ENCODE assay signal across 8 mouse cellular contexts in genomic region chr11:69094697-69095429, GRCm38 (mm10). TPM values are rescaled to one million over a fixed set of nuclear protein-coding genes. Genes with fewer than 3 reads are reported as not detected.
DNase-seq lines count a peak whose midpoint lies in the region; ATAC-seq lines count a peak whose summit lies in the region.

Gene Per1 (plus strand): TSS chr11:69095217.

- peak; percentile 100 for DNase-seq in adrenal gland, adult (ENCODE audit: inconsistent age in 2 of 2, low spot score in 1 of 2)
- DNase-seq in embryo, embryonic 10.5 days (ENCODE audit: low spot score) = peak; percentile 100
- peak; percentile 98 for DNase-seq in gastrocnemius, postnatal 14 days
- DNase-seq in left cerebral cortex, postnatal 14 days (ENCODE audit: low spot score in 2 of 2) = peak; percentile 99 to 100
- DNase-seq in mesoderm, embryonic 11.5 days (ENCODE audit: low read depth, low spot score) = peak; percentile 98
- peak; percentile 100 for DNase-seq in right cerebral cortex, postnatal 36 days (ENCODE audit: low spot score in 2 of 2)
- peak; percentile 100 for DNase-seq in yolk sac, embryonic 10.5 days (ENCODE audit: low spot score)

- ATAC-seq in inflammation-experienced regulatory T-cells, adult 6 months = peak; percentile 57

- intact Hi-C loops in gastrocnemius, postnatal 14 days (cut with DNase I; ENCODE audit: low total_unique reads) = no loop called here
- intact Hi-C loops in left cerebral cortex, postnatal 14 days (cut with DNase I) = loop anchor here (5.0 kb wide), 1 partner anchor 322 kb away; no protein-coding TSS in a partner anchor

RNA-seq across cellular contexts. Expression of gene Per1, which starts in this region (rescaled TPM):
- 10 to 100 TPM; 22.1 to 77.5 TPM for total RNA-seq in gastrocnemius, postnatal 14 days (2021)
- 1 to 10 TPM; 5.2 to 6.2 (median 6.1) TPM for polyA plus RNA-seq in inflammation-experienced regulatory T-cells, adult 6 months (2017; shearing (Covaris generic))
- total RNA-seq in left cerebral cortex, postnatal 14 days (2021) = 100 to 1,000 TPM in 1 of 2 experiments, 10 to 100 TPM in 1; 90.4 to 112 TPM

Comparison
In these comparisons a context has a peak if more than half of its experiments do, and no peak if none do; other contexts are left out.
1. Peak in every context shown above with its lines: DNase-seq and ATAC-seq.